Mouse (Mus musculus): ENCODE data around the gene Etv6. TPM values are rescaled to one million over a fixed set of nuclear protein-coding genes. Genes with fewer than 3 reads are reported as not detected.

Gene Etv6
- total RNA-seq, 2 experiments from 2014 or later, result 47.8 TPM

- DNase-seq (ENCODE audit: low spot score in 2 of 2), result no peak
These were observed 128.9 kb downstream of the Etv6 start for GRCm38 (mm10) chr6:134164356-134164755.

DNA sequence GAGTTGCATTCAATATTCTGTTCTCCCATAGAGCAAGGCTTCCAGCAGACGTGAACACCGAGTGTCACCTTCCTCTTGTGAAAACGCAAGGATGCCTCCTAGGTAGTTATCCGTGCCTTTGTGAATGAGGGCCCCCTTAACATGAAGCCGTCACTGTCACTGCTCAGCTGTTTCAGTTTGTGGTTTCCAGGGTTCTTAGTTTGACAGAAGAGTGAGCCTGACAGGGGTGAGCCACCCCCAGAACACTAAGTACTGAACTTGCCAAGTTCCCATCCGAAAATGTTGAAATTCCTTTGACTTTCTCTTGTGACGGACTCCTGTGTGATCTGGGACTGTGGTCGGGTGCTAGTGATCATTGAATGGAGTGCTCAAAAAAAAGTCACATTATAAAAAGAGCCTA is 129.5 kb downstream of the Etv6 start:
- no peak for DNase-seq (ENCODE audit: low spot score in 2 of 2)

- no peak for DNase-seq (ENCODE audit: low spot score in 2 of 2)
These were observed 132.5 kb downstream of the Etv6 start for GRCm38 (mm10) chr6:134167963-134168362.

DNA sequence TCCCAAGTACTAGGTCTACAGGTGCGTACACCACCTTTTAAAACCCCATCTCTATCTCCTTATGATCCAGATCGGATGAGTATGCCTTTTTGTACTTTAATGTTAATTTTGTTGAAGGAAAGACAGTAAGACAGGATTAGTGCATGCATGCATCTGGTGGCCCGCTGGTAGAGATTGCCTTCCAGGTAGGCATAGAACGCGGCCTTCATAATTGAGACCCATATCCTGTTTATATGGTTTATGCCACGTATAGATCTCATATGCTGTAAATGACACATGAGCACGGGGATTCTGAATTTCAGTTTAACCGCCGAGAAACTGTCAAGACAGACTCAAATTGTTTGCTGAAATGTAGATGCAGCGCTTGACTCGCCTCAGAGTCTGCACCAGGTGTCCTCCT is 133.3 kb downstream of the Etv6 start:
- no peak for DNase-seq (ENCODE audit: low spot score in 2 of 2)

DNA sequence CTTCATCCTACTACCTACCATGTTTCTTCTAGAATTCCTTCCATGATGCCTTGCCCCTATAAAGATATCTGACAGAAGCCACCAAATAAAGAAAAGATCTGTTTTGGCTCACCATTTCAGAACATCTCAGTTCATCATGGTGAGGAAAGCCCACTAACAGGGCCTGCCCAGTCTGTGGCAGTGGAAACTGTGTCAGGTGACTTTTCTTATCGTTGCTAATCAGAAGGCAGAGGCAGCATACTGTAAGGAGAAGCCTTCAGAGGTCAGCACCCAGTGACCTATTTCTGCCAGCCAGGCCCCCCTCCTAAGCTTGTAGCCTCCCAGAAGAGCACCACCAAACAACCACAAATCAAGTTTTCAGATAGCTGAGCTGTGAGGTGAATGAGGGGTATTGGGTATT is 135.7 kb downstream of the Etv6 start:
- no peak for DNase-seq (ENCODE audit: low spot score in 2 of 2)

- no peak for DNase-seq (ENCODE audit: low spot score in 2 of 2)
These were observed 136.6 kb downstream of the Etv6 start for GRCm38 (mm10) chr6:134171906-134172728.

GRCm38 (mm10) chr6:134173439-134173838 is 137.9 kb downstream of the Etv6 start:
- no peak for DNase-seq (ENCODE audit: low spot score in 2 of 2)

GRCm38 (mm10) chr6:134175059-134175458 is 139.6 kb downstream of the Etv6 start:
- no peak for DNase-seq (ENCODE audit: low spot score in 2 of 2)

DNA sequence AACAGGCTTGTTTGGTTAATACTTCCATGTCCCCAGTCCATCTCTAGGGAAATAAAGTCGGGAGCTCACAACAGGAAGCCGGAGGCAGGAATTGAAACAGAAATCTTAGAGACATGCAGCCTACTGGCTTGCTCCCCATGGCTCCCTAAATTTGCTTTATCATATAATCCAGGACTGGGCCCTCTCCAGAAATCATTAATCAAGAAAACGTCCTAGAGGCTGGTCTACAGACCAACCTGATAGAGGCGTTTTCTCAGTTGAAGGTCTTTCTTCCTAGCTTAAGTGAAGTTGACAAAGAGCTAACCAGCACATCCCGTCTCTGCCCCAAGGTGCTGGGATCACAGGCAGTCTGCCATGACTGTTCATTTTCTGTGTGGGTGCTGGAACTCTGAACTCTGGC is 141.7 kb downstream of the Etv6 start:
- no peak for DNase-seq (ENCODE audit: low spot score in 2 of 2)

DNA sequence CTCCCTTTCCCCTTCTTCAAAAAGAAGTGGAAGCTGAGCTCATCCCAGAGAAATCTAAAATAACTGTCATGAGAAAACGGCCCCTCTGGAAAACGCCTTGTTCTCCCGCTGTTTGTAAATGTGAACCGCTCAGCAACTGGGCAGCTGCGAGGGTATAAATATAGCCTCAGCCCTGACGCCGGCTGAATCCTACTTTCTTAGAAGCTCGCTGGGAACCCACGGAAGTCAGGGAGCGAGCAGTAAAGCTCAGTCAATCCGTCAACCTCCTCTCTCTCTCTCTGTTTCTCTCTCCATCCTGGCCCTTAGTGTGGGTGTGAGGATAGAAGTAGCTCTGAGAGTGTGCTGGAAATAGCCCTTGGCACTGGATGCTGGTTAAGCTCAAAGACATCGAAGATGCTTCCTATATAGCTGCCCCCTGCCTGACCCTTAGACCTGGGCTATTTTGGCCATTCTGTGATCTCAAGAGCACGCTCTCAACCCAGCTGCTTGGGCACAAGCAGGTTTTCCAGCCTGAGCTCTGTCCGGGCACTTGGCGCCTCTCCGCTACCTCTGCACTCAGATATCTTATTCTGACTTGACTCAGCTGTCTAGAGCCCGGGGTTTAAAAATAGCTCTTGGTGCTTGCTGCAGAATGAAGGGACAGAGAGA is 146.9 kb downstream of the Etv6 start:
- no peak for DNase-seq (ENCODE audit: low spot score in 2 of 2)

GRCm38 (mm10) chr6:134183592-134184342 is 148.3 kb downstream of the Etv6 start:
- no peak for DNase-seq (ENCODE audit: low spot score in 2 of 2)

- no peak for DNase-seq (ENCODE audit: low spot score in 2 of 2)
These were observed 150.9 kb downstream of the Etv6 start for GRCm38 (mm10) chr6:134186286-134186903.

DNA sequence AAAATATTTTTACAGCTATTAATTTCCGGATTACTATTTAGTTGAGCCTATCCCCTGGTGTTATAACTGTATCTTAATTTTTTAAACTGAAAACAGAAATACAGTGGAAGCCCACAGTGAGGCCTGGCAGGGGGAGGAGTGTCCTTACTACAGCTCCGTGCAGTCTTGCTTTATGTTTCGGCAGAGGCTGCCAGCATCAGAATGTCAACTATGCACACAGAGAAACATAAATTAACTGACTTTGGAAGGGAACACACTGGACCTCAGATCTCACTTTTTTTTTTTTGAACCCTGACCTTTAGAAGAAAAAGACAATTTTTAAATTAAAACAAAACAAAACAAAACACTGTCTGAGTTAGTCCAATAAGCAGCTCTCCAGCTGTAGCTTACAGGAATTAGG is 153.2 kb downstream of the Etv6 start:
- DNase-seq (ENCODE audit: low spot score in 2 of 2), result no peak

- DNase-seq (ENCODE audit: low spot score in 2 of 2), result no peak
These were observed 153.7 kb downstream of the Etv6 start for GRCm38 (mm10) chr6:134189174-134189573.

- DNase-seq (ENCODE audit: low spot score in 2 of 2), result peak in 1 of 2 experiments; percentile 47
These were observed 154.2 kb downstream of the Etv6 start for GRCm38 (mm10) chr6:134189575-134190132.

DNA sequence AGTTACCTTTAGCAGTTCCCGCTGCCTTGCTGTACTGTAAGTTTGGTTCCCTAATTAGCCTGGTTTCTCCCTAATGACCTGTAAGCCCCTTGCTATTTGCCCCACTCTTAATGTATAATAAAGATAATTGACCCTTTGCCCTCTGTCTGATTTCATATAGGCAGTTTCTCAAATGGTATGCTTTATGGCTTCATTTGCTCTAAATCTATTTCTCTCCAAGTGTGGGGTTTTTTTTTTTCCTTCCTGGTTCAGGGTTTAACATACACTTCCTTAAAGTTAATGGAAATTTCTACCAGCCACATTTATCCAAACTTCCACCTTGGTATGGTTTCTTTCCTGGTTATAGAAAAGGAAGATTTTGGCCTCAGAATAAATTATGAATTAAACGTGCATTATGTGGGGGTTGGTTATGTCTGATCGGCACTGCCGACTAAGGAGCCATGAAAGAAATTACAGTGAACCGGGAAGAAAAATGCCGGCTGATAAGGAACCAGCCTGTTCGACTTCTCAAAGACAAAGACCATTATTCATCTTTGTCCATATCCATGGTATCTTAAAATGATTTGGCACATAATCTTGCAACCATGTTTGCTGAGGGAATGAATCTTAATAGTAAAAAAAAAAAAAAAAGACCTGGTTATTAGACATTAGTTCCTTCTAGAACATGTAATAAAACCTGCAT is 155.2 kb downstream of the Etv6 start:
- DNase-seq (ENCODE audit: low spot score in 2 of 2), result no peak

- no peak for DNase-seq (ENCODE audit: low spot score in 2 of 2)
These were observed 157.2 kb downstream of the Etv6 start for GRCm38 (mm10) chr6:134192710-134193109.

GRCm38 (mm10) chr6:134199895-134200294 is 164.4 kb downstream of the Etv6 start:
- DNase-seq (ENCODE audit: low spot score in 2 of 2), result no peak

GRCm38 (mm10) chr6:134200577-134200976 is 165.1 kb downstream of the Etv6 start:
- DNase-seq (ENCODE audit: low spot score in 2 of 2), result no peak

GRCm38 (mm10) chr6:134202176-134202575 is 166.7 kb downstream of the Etv6 start:
- no peak for DNase-seq (ENCODE audit: low spot score in 2 of 2)

GRCm38 (mm10) chr6:134205163-134205562 is 169.7 kb downstream of the Etv6 start:
- DNase-seq (ENCODE audit: low spot score in 2 of 2), result no peak
